Mouse (Mus musculus) 3T3-L1 (cell line): ENCODE results near the gene Gapt.

Source experiments
- DNase-seq: peaks from one replicate; pipeline ENCODE4 v3.0.0-alpha.2; 2015; ENCODE audit warnings: low read depth, low spot score

The Gapt gene

DNA sequence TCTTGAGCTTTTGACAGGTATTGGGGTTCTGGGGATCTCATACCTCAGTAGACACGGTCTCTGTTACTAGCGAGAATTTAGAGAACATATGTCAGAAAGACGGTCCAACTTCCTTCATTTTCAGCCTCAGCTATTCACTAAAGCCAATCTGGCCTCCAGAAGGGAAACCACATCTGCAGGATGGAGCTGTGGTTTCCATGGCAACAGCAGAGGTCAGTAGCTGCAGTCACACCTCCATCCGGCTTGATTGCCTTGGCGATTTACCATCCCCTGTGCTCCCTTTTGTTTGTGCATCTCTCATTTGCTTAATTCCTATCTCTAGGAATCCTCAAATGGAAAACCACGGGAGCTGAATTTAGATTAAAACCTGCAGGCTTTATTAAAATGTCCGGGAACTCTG is 10.3 kb downstream of the Gapt start:
- no peak for DNase-seq

- no peak for DNase-seq
Measured at GRCm38 (mm10) chr13:110342602-110343001, 14.4 kb downstream of the Gapt start.

DNA sequence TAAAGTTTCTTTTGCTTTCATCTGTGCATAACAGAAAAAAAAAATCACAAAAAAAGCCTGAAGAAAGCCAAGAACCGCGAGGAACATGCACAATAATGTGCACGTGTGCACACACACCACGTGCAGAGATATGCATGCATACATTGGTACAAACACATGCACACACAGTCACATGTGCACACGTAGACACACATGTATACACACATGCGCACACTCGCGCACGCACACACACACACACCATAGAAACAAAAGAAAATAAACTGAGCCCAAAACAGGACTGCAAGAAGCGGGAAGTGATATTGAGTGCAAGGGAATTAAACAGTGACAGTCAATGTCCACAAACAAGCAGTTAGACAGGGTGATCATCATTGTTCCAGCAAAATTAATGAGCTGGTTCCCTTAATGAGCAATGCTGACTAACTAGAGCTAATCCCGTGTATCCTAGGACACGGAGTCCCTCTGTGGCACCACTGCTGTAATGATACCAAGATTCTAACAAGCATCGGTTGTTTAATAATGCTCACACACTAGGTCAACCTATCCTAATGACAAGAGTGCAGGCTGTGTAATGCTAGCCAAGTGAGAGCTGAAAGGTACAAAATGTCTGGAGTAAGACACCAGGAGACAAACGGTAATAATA is 23.9 kb downstream of the Gapt start:
- no peak for DNase-seq

GRCm38 (mm10) chr13:110318746-110319145 is 38.3 kb downstream of the Gapt start:
- DNase-seq = peak; percentile 43

DNA sequence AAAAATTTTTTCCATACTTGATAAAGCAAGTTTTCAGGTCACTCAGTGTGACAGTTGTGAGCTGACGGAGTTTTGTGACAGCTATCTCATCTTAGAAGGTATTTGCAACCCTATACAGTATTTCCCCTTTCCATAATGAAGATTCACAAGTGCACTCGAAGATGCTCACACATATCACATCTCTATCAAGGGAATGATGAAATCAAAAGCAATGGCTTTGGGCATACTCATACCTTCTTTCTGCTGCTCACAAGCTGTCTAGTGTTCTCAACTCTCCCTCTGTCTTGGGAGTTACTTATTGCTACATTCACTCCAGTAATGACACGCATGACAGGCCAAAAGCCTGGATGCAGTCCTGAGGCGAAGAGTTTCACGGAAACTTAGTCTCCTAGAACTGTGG is 49.8 kb downstream of the Gapt start:
- no peak for DNase-seq
